Mouse (Mus musculus) adipocyte (in vitro differentiated cells): ENCODE results near the gene Gtf2i.

Experiments
- DNase-seq: peaks from one replicate; pipeline ENCODE4 v3.0.0-alpha.2; 2016; ENCODE audit warnings: low spot score

Gtf2i gene

GRCm38 (mm10) chr5:134209931-134210554 is 104.5 kb downstream of the Gtf2i start:
- DNase-seq = no peak

DNA sequence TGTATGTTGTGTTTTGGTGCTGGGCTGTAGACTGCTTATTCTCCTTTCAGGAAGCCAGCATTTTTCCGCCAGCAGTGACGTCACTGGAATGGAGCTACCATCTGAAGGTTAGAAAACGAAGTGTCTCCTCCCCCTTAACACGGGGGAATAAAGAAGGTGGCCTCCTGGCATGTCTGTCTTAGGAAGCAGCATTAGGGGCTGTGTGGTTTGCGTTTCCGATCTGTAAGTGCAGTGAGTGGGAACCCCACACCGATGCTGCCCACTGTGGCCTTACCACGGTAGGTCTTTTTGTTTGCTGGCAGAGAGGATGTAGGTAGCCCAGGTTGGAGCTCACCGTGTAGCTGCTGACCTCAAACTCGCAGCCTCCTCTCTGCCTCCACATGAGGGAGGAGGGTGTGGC is 107.8 kb downstream of the Gtf2i start:
- DNase-seq = no peak

DNA sequence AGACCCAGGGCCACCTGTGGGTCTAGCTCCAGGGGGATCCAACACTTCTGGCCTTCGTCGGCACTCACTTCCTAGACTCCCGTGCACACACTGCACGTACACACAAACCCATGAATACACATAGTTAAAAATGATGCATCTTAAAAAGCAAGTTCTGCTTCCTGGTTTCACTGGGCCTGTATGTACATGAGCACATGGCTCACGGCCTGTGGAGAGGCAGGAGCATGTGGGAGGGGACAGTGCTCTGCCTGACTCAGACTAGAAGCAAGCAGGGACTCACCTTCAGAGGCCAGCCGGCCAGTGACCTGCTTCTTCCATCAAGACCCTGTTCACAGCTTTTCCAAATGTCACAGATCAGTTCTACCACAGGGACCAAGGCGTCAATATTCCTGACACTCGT is 120.9 kb downstream of the Gtf2i start:
- no peak for DNase-seq

DNA sequence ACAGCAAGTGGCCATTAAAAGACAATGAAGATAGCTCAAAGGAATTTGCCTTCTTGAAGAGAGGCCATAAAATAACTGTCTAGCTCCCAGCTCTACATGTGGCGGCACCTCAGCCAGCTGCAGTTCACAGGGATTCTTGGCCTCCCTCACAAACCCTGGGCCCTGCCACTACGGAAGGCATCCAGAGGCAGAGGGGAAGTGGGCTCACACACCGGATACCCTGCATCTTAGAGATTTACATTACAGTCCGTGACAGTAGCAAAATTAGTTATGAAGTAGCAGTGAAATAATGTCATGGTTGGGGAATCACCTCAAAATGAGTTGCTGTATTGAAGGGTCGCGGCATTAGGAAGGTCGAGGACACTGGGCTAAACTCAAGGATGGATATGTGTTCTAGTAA is 126.0 kb downstream of the Gtf2i start:
- no peak for DNase-seq
